Mouse (Mus musculus): ENCODE data around the gene Stat5b. TPM values are rescaled to one million over a fixed set of nuclear protein-coding genes. Genes with fewer than 3 reads are reported as not detected.
A peak's percentile ranks its signal among the peaks of the same experiment; 100 is the strongest.

Gene Stat5b
- total and polyA plus RNA-seq, 2 experiments from 2014 or later: 8.8 to 22.6 TPM

- Histone ChIP-seq H3K36me3 (ENCODE audit: insufficient read depth) (no peaks in the 10 kb centered on the region), H3K9me3 (ENCODE audit: low read length) (no peaks in the 10 kb centered on the region), H3K4me1 (ENCODE audit: insufficient read depth) (no peaks in the 10 kb centered on the region), H3K4me3 (ENCODE audit: low read depth, low read length) (no peak overlapping the region), H3K9ac (no peak overlapping the region), H3K27ac (ENCODE audit: low read depth, low read length) (no peak overlapping the region), H3K27me3 (ENCODE audit: insufficient read depth, low read length) (peaks cover 50% of the 10 kb centered on the region), H3K4me2 (ENCODE audit: low read depth) (no peak overlapping the region)
- DNase-seq: no peak
- no peak for TF ChIP-seq CTCF (IDR thresholded peaks at IDR 0.05; ENCODE audit: low read depth)
- WGBS: 54% methylated on average over 6 of the region's 6 CpGs
- ATAC-seq: no peak
Observed at GRCm38 (mm10) chr11:100857960-100858359, 7.4 kb upstream of the Stat5b start.

- 91% methylated on average over 4 of the region's 4 CpGs for WGBS
- no peak overlapping the region for H3K9ac ChIP-seq
- no peak for ATAC-seq
- no peak overlapping the region for H3K4me2 ChIP-seq (ENCODE audit: low read depth)
- TF ChIP-seq CTCF (IDR thresholded peaks at IDR 0.05; ENCODE audit: low read depth): no peak
- H3K9me3 ChIP-seq (ENCODE audit: low read length): no peaks in the 10 kb centered on the region
- no peaks in the 10 kb centered on the region for H3K4me1 ChIP-seq (ENCODE audit: insufficient read depth)
- no peak overlapping the region for H3K27ac ChIP-seq (ENCODE audit: low read depth, low read length)
- H3K27me3 ChIP-seq (ENCODE audit: insufficient read depth, low read length): peaks cover 29% of the 10 kb centered on the region
- no peak for DNase-seq
- no peak overlapping the region for H3K4me3 ChIP-seq (ENCODE audit: low read depth, low read length)
- no peaks in the 10 kb centered on the region for H3K36me3 ChIP-seq (ENCODE audit: insufficient read depth)
Observed at GRCm38 (mm10) chr11:100855178-100855577, 4.7 kb upstream of the Stat5b start.

- no peaks in the 10 kb centered on the region for H3K9me3 ChIP-seq (ENCODE audit: low read length)
- DNase-seq: no peak
- no peak overlapping the region for H3K9ac ChIP-seq
- no peak for ATAC-seq
- H3K27ac ChIP-seq (ENCODE audit: low read depth, low read length): no peak overlapping the region
- H3K4me1 ChIP-seq (ENCODE audit: insufficient read depth): 0 out of 2 replicates have a peak, but pooled peaks cover 5% of the 10 kb centered on the region
- no peak overlapping the region for H3K4me3 ChIP-seq (ENCODE audit: low read depth, low read length)
- H3K4me2 ChIP-seq (ENCODE audit: low read depth): no peak overlapping the region
- H3K36me3 ChIP-seq (ENCODE audit: insufficient read depth): no peaks in the 10 kb centered on the region
- peaks cover 20% of the 10 kb centered on the region for H3K27me3 ChIP-seq (ENCODE audit: insufficient read depth, low read length)
- 57% methylated on average over 4 of the region's 4 CpGs for WGBS
- TF ChIP-seq CTCF (IDR thresholded peaks at IDR 0.05; ENCODE audit: low read depth): no peak
Observed at GRCm38 (mm10) chr11:100854268-100854667, 3.7 kb upstream of the Stat5b start.

GRCm38 (mm10) chr11:100853018-100853417, 2.5 kb upstream of the Stat5b start:
- Histone ChIP-seq H3K4me2 (ENCODE audit: low read depth) (no peak overlapping the region), H3K9me3 (ENCODE audit: low read length) (no peaks in the 10 kb centered on the region), H3K9ac (no peak overlapping the region), H3K4me1 (ENCODE audit: insufficient read depth) (peaks cover 11% of the 10 kb centered on the region; the same call in 1 of the 2 replicates), H3K27me3 (ENCODE audit: insufficient read depth, low read length) (peaks cover 8% of the 10 kb centered on the region), H3K27ac (ENCODE audit: low read depth, low read length) (no peak overlapping the region), H3K4me3 (ENCODE audit: low read depth, low read length) (no peak overlapping the region), H3K36me3 (ENCODE audit: insufficient read depth) (no peaks in the 10 kb centered on the region)
- 86% methylated on average over 5 of the region's 5 CpGs for WGBS
- TF ChIP-seq CTCF (IDR thresholded peaks at IDR 0.05; ENCODE audit: low read depth): no peak
- ATAC-seq (no peak), DNase-seq (no peak)

DNA sequence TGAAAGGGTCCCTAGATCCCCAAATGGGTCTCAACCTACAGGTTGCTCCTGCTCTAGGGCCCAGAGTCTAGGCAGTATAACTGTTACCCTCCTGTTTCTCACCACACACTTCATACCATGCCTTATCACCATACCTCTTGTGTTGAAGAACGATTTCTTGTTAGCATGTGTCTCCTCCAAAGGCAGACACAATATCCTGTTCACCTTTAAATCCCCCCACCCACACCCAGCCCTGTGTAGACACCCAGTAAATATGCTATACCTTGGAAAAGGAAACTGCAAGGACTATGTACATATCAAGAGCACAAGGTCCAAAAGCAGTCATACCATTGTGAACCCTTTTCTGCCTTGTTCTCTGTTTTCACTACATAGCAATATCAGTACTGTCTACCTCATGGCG, 1.6 kb upstream of the Stat5b start:
- peaks cover 11% of the 10 kb centered on the region; the same call in 1 of the 2 replicates for H3K4me1 ChIP-seq (ENCODE audit: insufficient read depth)
- no peak for DNase-seq
- peaks cover 8% of the 10 kb centered on the region for H3K27me3 ChIP-seq (ENCODE audit: insufficient read depth, low read length)
- no peak overlapping the region for H3K9ac ChIP-seq
- H3K27ac ChIP-seq (ENCODE audit: low read depth, low read length): no peak overlapping the region
- H3K36me3 ChIP-seq (ENCODE audit: insufficient read depth): no peaks in the 10 kb centered on the region
- no peak for TF ChIP-seq CTCF (IDR thresholded peaks at IDR 0.05; ENCODE audit: low read depth)
- no peak overlapping the region for H3K4me3 ChIP-seq (ENCODE audit: low read depth, low read length)
- no peaks in the 10 kb centered on the region for H3K9me3 ChIP-seq (ENCODE audit: low read length)
- ATAC-seq: no peak
- 93% methylated on average over 2 of the region's 2 CpGs for whole genome bisulfite sequencing
- no peak overlapping the region for H3K4me2 ChIP-seq (ENCODE audit: low read depth)

GRCm38 (mm10) chr11:100850778-100851528, 429 bp upstream of the Stat5b start:
- Histone ChIP-seq H3K36me3 (ENCODE audit: insufficient read depth) (no peaks in the 10 kb centered on the region), H3K9me3 (ENCODE audit: low read length) (no peaks in the 10 kb centered on the region), H3K27me3 (ENCODE audit: insufficient read depth, low read length) (peaks cover 8% of the 10 kb centered on the region), H3K4me2 (ENCODE audit: low read depth) (peak overlapping the region; percentile 92), H3K27ac (ENCODE audit: low read depth, low read length) (peak overlapping the region; percentile 77), H3K4me3 (ENCODE audit: low read depth, low read length) (peak overlapping the region; percentile 83), H3K9ac (peak overlapping the region; percentile 89), H3K4me1 (ENCODE audit: insufficient read depth) (peaks cover 11% of the 10 kb centered on the region; the same call in 1 of the 2 replicates)
- peak; percentile 31 for DNase-seq
- WGBS: 2% methylated on average over 33 of the region's 33 CpGs
- TF ChIP-seq CTCF (IDR thresholded peaks at IDR 0.05; ENCODE audit: low read depth): no peak
- ATAC-seq: peak; percentile 28

DNA sequence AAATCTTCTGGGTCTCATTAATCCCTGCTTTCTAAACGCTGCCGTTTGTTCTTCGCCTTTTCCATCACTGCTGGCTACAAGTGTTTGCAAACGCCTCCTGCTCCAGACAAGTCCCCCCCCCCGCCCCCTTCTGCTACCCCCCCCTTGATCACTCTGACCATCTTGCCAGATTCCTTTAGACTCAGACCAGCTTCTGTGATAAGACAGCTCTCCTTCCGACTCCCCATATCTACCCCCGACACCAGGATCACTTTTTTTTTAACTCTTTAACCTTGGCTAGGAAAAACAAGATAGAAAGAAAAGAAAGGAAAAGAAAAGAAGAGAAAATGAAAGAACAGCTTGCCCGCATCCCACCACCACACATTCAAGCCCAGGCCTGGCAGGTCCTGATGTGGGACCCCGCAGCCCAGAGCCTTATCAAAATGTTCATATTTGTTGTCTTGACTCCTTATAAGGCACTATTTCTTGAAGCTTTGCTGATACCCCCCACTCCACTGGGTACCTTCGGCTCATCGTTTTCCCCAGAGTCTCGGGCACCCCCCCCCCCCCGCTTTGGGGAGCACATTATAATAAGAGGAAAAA, 977 bp downstream of the Stat5b start:
- ATAC-seq (no peak), DNase-seq (peak; percentile 11)
- peaks cover 3% of the 10 kb centered on the region for H3K27me3 ChIP-seq (ENCODE audit: insufficient read depth, low read length)
- H3K4me1 ChIP-seq (ENCODE audit: insufficient read depth): peaks cover 11% of the 10 kb centered on the region; the same call in 1 of the 2 replicates
- H3K4me3 ChIP-seq (ENCODE audit: low read depth, low read length): peak overlapping the region; percentile 83
- no peak for TF ChIP-seq CTCF (IDR thresholded peaks at IDR 0.05; ENCODE audit: low read depth)
- 0 out of 2 replicates have a peak overlapping the region, but pooled peaks have one; percentile 77 for H3K27ac ChIP-seq (ENCODE audit: low read depth, low read length)
- WGBS: 2% methylated on average over 13 of the region's 13 CpGs
- peak overlapping the region; percentile 89 for H3K9ac ChIP-seq
- no peaks in the 10 kb centered on the region for H3K36me3 ChIP-seq (ENCODE audit: insufficient read depth)
- H3K9me3 ChIP-seq (ENCODE audit: low read length): no peaks in the 10 kb centered on the region
- H3K4me2 ChIP-seq (ENCODE audit: low read depth): peak overlapping the region; percentile 92
